Mouse (Mus musculus) neural tube, embryonic 11.5 days (tissue): Measurements from ENCODE around the gene Foxp1. TPM values are rescaled to one million over a fixed set of nuclear protein-coding genes. Genes with fewer than 3 reads are reported as not detected.

Experiments used
- ATAC-seq: fragments of 200-750 bp; cut with Nextera tagmentation; 2 replicates; pipeline ENCODE4 v1.8.0; 2017; ENCODE audit warnings: moderate number of reproducible peaks, mild to moderate bottlenecking, moderate TSS enrichment, moderate library complexity; ENCODE audit not compliant: insufficient read depth, low FRiP score, low TSS enrichment
- DNase-seq: peaks from one replicate; pipeline ENCODE4 v3.0.0-alpha.2; 2015; ENCODE audit warnings: low spot score
- H3K27ac ChIP-seq: fragments of 300-500 bp; sonication (generic); 2 replicates; pipeline ENCODE4 v1.5.1; 2014; ENCODE audit warnings: low read depth, mild to moderate bottlenecking, low read length
- H3K27me3 ChIP-seq: fragments of 300-500 bp; sonication (generic); 2 replicates; pipeline ENCODE4 v1.6.1; 2014; ENCODE audit warnings: mild to moderate bottlenecking, low read length, mixed read lengths; ENCODE audit not compliant: control insufficient read depth, insufficient read depth
- H3K36me3 ChIP-seq: fragments of 300-500 bp; sonication (generic); 2 replicates; pipeline ENCODE4 v1.6.1; 2014; ENCODE audit warnings: mild to moderate bottlenecking, low read length, moderate library complexity, mixed read lengths; ENCODE audit not compliant: control insufficient read depth, insufficient read depth
- H3K4me1 ChIP-seq: fragments of 300-500 bp; sonication (generic); 2 replicates; pipeline ENCODE4 v1.6.1; 2014; ENCODE audit warnings: low read length, mixed read lengths; ENCODE audit not compliant: control insufficient read depth, insufficient read depth
- H3K4me2 ChIP-seq: fragments of 300-500 bp; sonication (generic); 2 replicates; pipeline ENCODE4 v1.6.1; 2014; ENCODE audit warnings: low read depth, mild to moderate bottlenecking, moderate library complexity
- H3K4me3 ChIP-seq: fragments of 300-500 bp; sonication (generic); 2 replicates; pipeline ENCODE4 v1.5.1; 2014; ENCODE audit warnings: low read depth, low read length
- H3K9ac ChIP-seq: fragments of 300-500 bp; sonication (generic); 2 replicates; pipeline ENCODE4 v1.6.1; 2014; ENCODE audit warnings: mild to moderate bottlenecking, low read length
- H3K9me3 ChIP-seq: fragments of 300-500 bp; sonication (generic); 2 replicates; pipeline ENCODE4 v1.6.1; 2016; ENCODE audit warnings: low read length; ENCODE audit not compliant: control insufficient read depth
- WGBS: fragments of 180-500 bp; shearing (Covaris S2); extraction: QIAGEN DNeasy Blood & Tissue Kit; methylation state at CpG from one replicate; pipeline ENCODE4 v1.1.7; 2014; 5-methylcytosine and 5-hydroxymethylcytosine counted together
- microRNA-seq: library from miRNA; unstranded; fragments of <30 nt; microRNA quantifications from one replicate; pipeline ENCODE4, GENCODE M21; 2016
- polyA plus RNA-seq: library from polyadenylated mRNA; unstranded; fragments of >200 nt; fragmentation: Nextera tagmentation; extraction: Ambion mirVana; gene quantifications from 2 replicates; pipeline ENCODE4 v1.2.1, GENCODE M21; 2014

The Foxp1 gene
- polyA plus RNA-seq, 1 experiment from 2014 or later: 116 TPM

- no peak overlapping the region for H3K27ac ChIP-seq
- no peak overlapping the region for H3K4me3 ChIP-seq
- H3K27me3 ChIP-seq: no peaks in the 10 kb centered on the region
- H3K4me2 ChIP-seq: no peak overlapping the region
- no peak for ATAC-seq
- 56% methylated on average over 15 of the region's 15 CpGs for WGBS
- DNase-seq: peak; percentile 26
- H3K9ac ChIP-seq: no peak overlapping the region
- H3K36me3 ChIP-seq: peaks cover 2% of the 10 kb centered on the region; the same call in 1 of the 2 replicates
- peaks cover 23% of the 10 kb centered on the region for H3K4me1 ChIP-seq
- H3K9me3 ChIP-seq: no peaks in the 10 kb centered on the region
Observed at GRCm38 (mm10) chr6:98930652-98931300, 591.7 kb downstream of the Foxp1 start.

GRCm38 (mm10) chr6:98928365-98928764 lies 594.2 kb downstream of the Foxp1 start:
- H3K9ac ChIP-seq: no peak overlapping the region
- no peaks in the 10 kb centered on the region; the same call in 1 of the 2 replicates for H3K36me3 ChIP-seq
- no peaks in the 10 kb centered on the region for H3K27me3 ChIP-seq
- H3K4me2 ChIP-seq: no peak overlapping the region
- 82% methylated on average over 8 of the region's 8 CpGs for WGBS
- ATAC-seq (no peak), DNase-seq (no peak)
- H3K9me3 ChIP-seq: no peaks in the 10 kb centered on the region
- peaks cover 21% of the 10 kb centered on the region for H3K4me1 ChIP-seq
- no peak overlapping the region for H3K27ac ChIP-seq
- H3K4me3 ChIP-seq: no peak overlapping the region

GRCm38 (mm10) chr6:98901259-98901658 lies 621.3 kb downstream of the Foxp1 start:
- DNase-seq: no peak
- Histone ChIP-seq H3K9ac (no peak overlapping the region), H3K9me3 (no peaks in the 10 kb centered on the region), H3K36me3 (no peaks in the 10 kb centered on the region), H3K4me1 (no peaks in the 10 kb centered on the region), H3K27ac (no peak overlapping the region), H3K4me3 (no peak overlapping the region), H3K4me2 (no peak overlapping the region), H3K27me3 (no peaks in the 10 kb centered on the region)
- 93% methylated on average over 6 of the region's 6 CpGs for WGBS
- ATAC-seq: no peak

GRCm38 (mm10) chr6:98878208-98878607 lies 644.3 kb downstream of the Foxp1 start:
- ATAC-seq (no peak), DNase-seq (no peak)
- H3K4me2 ChIP-seq: no peak overlapping the region
- no peak overlapping the region for H3K4me3 ChIP-seq
- 93% methylated on average over 1 of the region's 1 CpGs for WGBS
- no peaks in the 10 kb centered on the region for H3K4me1 ChIP-seq
- H3K36me3 ChIP-seq: no peaks in the 10 kb centered on the region
- H3K27ac ChIP-seq: no peak overlapping the region
- H3K9me3 ChIP-seq: no peaks in the 10 kb centered on the region
- H3K9ac ChIP-seq: no peak overlapping the region
- no peaks in the 10 kb centered on the region for H3K27me3 ChIP-seq

GRCm38 (mm10) chr6:98876401-98876800 lies 646.1 kb downstream of the Foxp1 start:
- WGBS: 72% methylated on average over 2 of the region's 2 CpGs

More at GRCm38 (mm10) chr6:98876401-98876800, 646.1 kb downstream of the Foxp1 start:
- H3K36me3 ChIP-seq: no peaks in the 10 kb centered on the region
- H3K4me1 ChIP-seq: no peaks in the 10 kb centered on the region
- H3K9me3 ChIP-seq: no peaks in the 10 kb centered on the region
- H3K9ac ChIP-seq: no peak overlapping the region
- DNase-seq: no peak
- no peak for ATAC-seq
- H3K4me3 ChIP-seq: no peak overlapping the region
- no peak overlapping the region for H3K4me2 ChIP-seq
- no peaks in the 10 kb centered on the region for H3K27me3 ChIP-seq
- no peak overlapping the region for H3K27ac ChIP-seq

Small RNA genes within 50 kb of the gene (microRNA-seq; reads per million reads assigned to microRNA genes)
- gene Gm22328 (not detected), gene Gm49348 (not detected)

Other genes with a start within 250 kb of the Foxp1 start
- 19.5 and 19.6 TPM in 2 replicates for gene Eif4e3, start 144.1 kb upstream of the Foxp1 start, polyA plus RNA-seq
- gene Gm20696, start 144.1 kb upstream of the Foxp1 start, polyA plus RNA-seq: 2.5 and 4.7 TPM in 2 replicates
- 3.4 and 3.7 TPM in 2 replicates for gene Gpr27, start 170.0 kb upstream of the Foxp1 start, polyA plus RNA-seq
- not detected in 2 replicates for gene Prok2, start 203.7 kb upstream of the Foxp1 start, polyA plus RNA-seq